Mouse (Mus musculus): ENCODE data around the gene 4930564D02Rik.

DNA sequence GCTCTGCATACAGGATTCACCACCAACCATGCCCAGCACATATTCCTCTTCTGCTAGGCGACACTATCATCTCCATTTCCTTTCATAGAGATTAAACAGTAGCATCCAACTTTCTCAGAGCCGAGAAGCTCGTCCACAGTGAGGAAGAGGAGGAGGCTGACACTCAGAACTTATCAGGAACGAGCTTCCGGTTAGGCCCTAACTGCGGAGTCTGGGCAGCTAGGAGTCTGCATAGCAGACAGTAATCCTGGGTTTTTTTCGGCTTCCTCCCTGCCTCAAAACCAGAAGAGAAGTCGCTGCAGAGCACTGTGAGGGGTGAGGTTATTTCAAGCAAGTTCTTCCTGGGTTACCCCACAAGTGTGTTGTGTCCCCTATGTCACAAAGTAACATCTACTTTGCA, 49.3 kb upstream of the 4930564D02Rik start:
- no peak for TF ChIP-seq CTCF (IDR thresholded peaks at IDR 0.05; ENCODE audit: low read depth, low read length)
- TF ChIP-seq GATA1 (IDR thresholded peaks at IDR 0.05; ENCODE audit: borderline replicate concordance, low read length): no peak
- TF ChIP-seq POLR2AphosphoS5 (IDR thresholded peaks at IDR 0.05; ENCODE audit: insufficient replicate concordance, low read depth, low read length): no peak

Measured in G1E (cell line).